Mouse (Mus musculus) hindbrain, embryonic 10.5 days (tissue): ENCODE data around the gene Gm36210. TPM values are rescaled to one million over a fixed set of nuclear protein-coding genes. Genes with fewer than 3 reads are reported as not detected.
"Not testable (repeated sequence)": the region's sequence is repeated elsewhere in the genome, so short reads cannot be mapped to it uniquely, and the experiment has no call there.

Experiments
- DNase-seq: peaks from one replicate; pipeline ENCODE4 v3.0.0-alpha.2; 2017; ENCODE audit warnings: low spot score
- H3K27ac ChIP-seq: fragments of 300-500 bp; sonication (generic); 2 replicates; pipeline ENCODE4 v1.5.1; 2016; ENCODE audit warnings: mild to moderate bottlenecking, moderate library complexity
- H3K27me3 ChIP-seq: fragments of 300-500 bp; sonication (generic); 2 replicates; pipeline ENCODE4 v1.6.1; 2016; ENCODE audit warnings: mild to moderate bottlenecking; ENCODE audit not compliant: poor library complexity, insufficient read depth, severe bottlenecking
- H3K36me3 ChIP-seq: fragments of 300-500 bp; sonication (generic); 2 replicates; pipeline ENCODE4 v1.6.1; 2016; ENCODE audit warnings: mild to moderate bottlenecking, moderate library complexity
- H3K4me1 ChIP-seq: fragments of 300-500 bp; sonication (generic); replicated peaks from 2 replicates; pipeline ENCODE4 v1.6.1; 2016; ENCODE audit warnings: mild to moderate bottlenecking
- H3K4me3 ChIP-seq: fragments of 300-500 bp; sonication (generic); 2 replicates; pipeline ENCODE4 v1.5.1; 2016; ENCODE audit warnings: mild to moderate bottlenecking, moderate library complexity
- H3K9me3 ChIP-seq: fragments of 300-500 bp; sonication (generic); 2 replicates; pipeline ENCODE4 v1.6.1; 2016; ENCODE audit warnings: mild to moderate bottlenecking, moderate library complexity
- WGBS: fragments of 180-500 bp; shearing (Covaris S2); methylation state at CpG from one replicate; pipeline ENCODE4 v1.1.7; 2016; 5-methylcytosine and 5-hydroxymethylcytosine counted together
- polyA plus RNA-seq: library from polyadenylated mRNA; unstranded; fragments of >200 nt; fragmentation: Nextera tagmentation; extraction: Ambion mirVana; gene quantifications from 2 replicates; pipeline ENCODE4 v1.2.1, GENCODE M21; 2016

The Gm36210 gene
- polyA plus RNA-seq, 1 experiment from 2014 or later, result not detected

GRCm38 (mm10) chr7:4900523-4900851 lies 5.8 kb downstream of the Gm36210 start:
- peak overlapping the region; percentile 41; the same call in 1 of the 2 replicates for H3K4me3 ChIP-seq
- H3K36me3 ChIP-seq, result no peaks in the 10 kb centered on the region
- peaks cover 19% of the 10 kb centered on the region for H3K4me1 ChIP-seq
- H3K9me3 ChIP-seq, result peaks cover 11% of the 10 kb centered on the region; the same call in 1 of the 2 replicates
- 20% methylated on average over 11 of the region's 11 CpGs for WGBS
- no peak for DNase-seq
- peaks cover 25% of the 10 kb centered on the region for H3K27me3 ChIP-seq
- H3K27ac ChIP-seq, result no peak overlapping the region

GRCm38 (mm10) chr7:4899649-4900522 lies 6.4 kb downstream of the Gm36210 start:
- Histone ChIP-seq H3K4me3 (peak overlapping the region; percentile 41), H3K27ac (0 out of 2 replicates have a peak overlapping the region, but pooled peaks have one; percentile 35), H3K4me1 (peaks cover 19% of the 10 kb centered on the region), H3K27me3 (peaks cover 25% of the 10 kb centered on the region), H3K36me3 (no peaks in the 10 kb centered on the region), H3K9me3 (peaks cover 11% of the 10 kb centered on the region; the same call in 1 of the 2 replicates)
- 9% methylated on average over 19 of the region's 19 CpGs for WGBS
- no peak for DNase-seq

GRCm38 (mm10) chr7:4898851-4899648 lies 7.3 kb downstream of the Gm36210 start:
- Histone ChIP-seq H3K27ac (0 out of 2 replicates have a peak overlapping the region, but pooled peaks have one; percentile 35), H3K27me3 (peaks cover 25% of the 10 kb centered on the region), H3K9me3 (peaks cover 5% of the 10 kb centered on the region; the same call in 1 of the 2 replicates), H3K4me1 (peaks cover 19% of the 10 kb centered on the region), H3K36me3 (no peaks in the 10 kb centered on the region), H3K4me3 (peak overlapping the region; percentile 41)
- WGBS, result 19% methylated on average over 18 of the region's 18 CpGs
- DNase-seq, result no peak

- H3K9me3 ChIP-seq, result no peaks in the 10 kb centered on the region
- no peaks in the 10 kb centered on the region for H3K36me3 ChIP-seq
- H3K4me3 ChIP-seq, result no peak overlapping the region
- no peak overlapping the region for H3K27ac ChIP-seq
- no peak for DNase-seq
- 62% methylated on average over 11 of the region's 11 CpGs for WGBS
- peaks cover 19% of the 10 kb centered on the region for H3K27me3 ChIP-seq
- H3K4me1 ChIP-seq, result peaks cover 14% of the 10 kb centered on the region
Observed at GRCm38 (mm10) chr7:4895186-4895585, 11.1 kb downstream of the Gm36210 start.

- H3K9me3 ChIP-seq, result peaks cover 9% of the 10 kb centered on the region; the same call in 1 of the 2 replicates
- H3K27ac ChIP-seq, result no peak overlapping the region
- no peak overlapping the region for H3K4me3 ChIP-seq
- DNase-seq, result no peak
- 82% methylated on average over 4 of the region's 4 CpGs for WGBS
- no peaks in the 10 kb centered on the region for H3K27me3 ChIP-seq
- no peaks in the 10 kb centered on the region for H3K4me1 ChIP-seq
- H3K36me3 ChIP-seq, result 0 out of 2 replicates have a peak, but pooled peaks cover 8% of the 10 kb centered on the region
Observed at GRCm38 (mm10) chr7:4886680-4887079, 19.6 kb downstream of the Gm36210 start.

- H3K9me3 ChIP-seq, H3K27me3 ChIP-seq, H3K4me3 ChIP-seq, DNase-seq, H3K36me3 ChIP-seq, H3K27ac ChIP-seq: not testable (repeated sequence)
- WGBS, result 90% methylated on average over 1 of the region's 1 CpGs
- peaks cover 19% of the 10 kb centered on the region for H3K4me1 ChIP-seq
Observed at GRCm38 (mm10) chr7:4879036-4879435, 27.3 kb downstream of the Gm36210 start.

- no peak for DNase-seq
- 0 out of 2 replicates have a peak, but pooled peaks cover 8% of the 10 kb centered on the region for H3K36me3 ChIP-seq
- H3K27me3 ChIP-seq, result no peaks in the 10 kb centered on the region
- no peak overlapping the region for H3K4me3 ChIP-seq
- peaks cover 7% of the 10 kb centered on the region; the same call in 1 of the 2 replicates for H3K9me3 ChIP-seq
- peaks cover 19% of the 10 kb centered on the region for H3K4me1 ChIP-seq
- H3K27ac ChIP-seq, result no peak overlapping the region
Observed at GRCm38 (mm10) chr7:4878186-4878585, 28.1 kb downstream of the Gm36210 start.

GRCm38 (mm10) chr7:4877226-4877625 lies 29.1 kb downstream of the Gm36210 start:
- Histone ChIP-seq H3K27me3 (no peaks in the 10 kb centered on the region), H3K27ac (peak overlapping the region; percentile 80), H3K36me3 (0 out of 2 replicates have a peak, but pooled peaks cover 4% of the 10 kb centered on the region), H3K4me3 (peak overlapping the region; percentile 63), H3K9me3 (peaks cover 4% of the 10 kb centered on the region; the same call in 1 of the 2 replicates), H3K4me1 (peaks cover 19% of the 10 kb centered on the region)
- 11% methylated on average over 11 of the region's 11 CpGs for WGBS
- DNase-seq, result no peak

- WGBS, result under 1% methylated on average over 22 of the region's 22 CpGs
- Histone ChIP-seq H3K4me1 (peaks cover 19% of the 10 kb centered on the region), H3K36me3 (0 out of 2 replicates have a peak, but pooled peaks cover under 1% of the 10 kb centered on the region), H3K9me3 (no peaks in the 10 kb centered on the region; the same call in 1 of the 2 replicates), H3K4me3 (peak within 1 kb of the TSS; percentile 63), H3K27me3 (no peaks in the 10 kb centered on the region), H3K27ac (peak within 1 kb of the TSS; percentile 80)
- peak; percentile 95 for DNase-seq
Observed at GRCm38 (mm10) chr7:4876753-4877221, 29.5 kb downstream of the Gm36210 start, which contains the start of gene Isoc2a. TSS of gene Isoc2a (plus strand) at chr7:4877153.

GRCm38 (mm10) chr7:4870133-4870532 lies 36.2 kb downstream of the Gm36210 start, which contains the start of gene Isoc2b:
TSS of gene Isoc2b (minus strand) at chr7:4870258.
- Histone ChIP-seq H3K27ac (no peak within 1 kb of the TSS), H3K9me3 (peaks cover 3% of the 10 kb centered on the region; the same call in 1 of the 2 replicates), H3K4me3 (no peak within 1 kb of the TSS), H3K4me1 (peaks cover 17% of the 10 kb centered on the region), H3K27me3 (no peaks in the 10 kb centered on the region), H3K36me3 (no peaks in the 10 kb centered on the region)
- no peak for DNase-seq
- WGBS, result 61% methylated on average over 6 of the region's 6 CpGs

- DNase-seq, result no peak
- H3K9me3 ChIP-seq, result peaks cover 6% of the 10 kb centered on the region; the same call in 1 of the 2 replicates
- peaks cover 17% of the 10 kb centered on the region for H3K4me1 ChIP-seq
- H3K27me3 ChIP-seq, result no peaks in the 10 kb centered on the region
- WGBS, result 44% methylated on average over 10 of the region's 10 CpGs
- H3K27ac ChIP-seq, result peak overlapping the region; percentile 86
- no peaks in the 10 kb centered on the region for H3K36me3 ChIP-seq
- H3K4me3 ChIP-seq, result peak overlapping the region; percentile 72
Observed at GRCm38 (mm10) chr7:4866631-4867180, 39.6 kb downstream of the Gm36210 start.
